Mouse (Mus musculus): ENCODE results near the gene Mtmr12.

GRCm38 (mm10) chr15:12251416-12252140 lies 46.8 kb downstream of the Mtmr12 start:
- TF ChIP-seq CTCF (IDR thresholded peaks at IDR 0.05; ENCODE audit: extremely low read depth, insufficient read depth, low read length) (no peak), POLR2A (IDR thresholded peaks at IDR 0.05; ENCODE audit: extremely low read depth, insufficient read depth, low read length) (no peak)

Data from cortical plate, adult 2 months (tissue).